Mouse (Mus musculus) heart, postnatal 0 days (tissue): ENCODE data around the gene Ugt1a2.

Experiments used
- CTCF ChIP-seq: IDR thresholded peaks from 2 replicates; pipeline ENCODE4 v1.5.1; 2016; ENCODE audit warnings: antibody characterized with exemption, control low read depth, low read depth
- EP300 ChIP-seq: IDR thresholded peaks from 2 replicates; pipeline ENCODE4 v1.6.1; 2016; ENCODE audit warnings: antibody characterized with exemption, low read depth

GRCm38 (mm10) chr1:88229986-88230385 is 29.6 kb downstream of the Ugt1a2 start:
- TF ChIP-seq CTCF (no peak), EP300 (no peak)
